Mouse (Mus musculus) kidney, postnatal 14 days (tissue): Measurements from ENCODE around the gene Trappc4.
"Not testable (repeated sequence)": the region's sequence is repeated elsewhere in the genome, so short reads cannot be mapped to it uniquely, and the experiment has no call there.

Experiments
- DNase-seq: peaks from one replicate; pipeline ENCODE4 v3.0.0; 2022; ENCODE audit warnings: mixed read lengths

The Trappc4 gene

GRCm38 (mm10) chr9:44405011-44405410, 2.4 kb downstream of the Trappc4 start:
- no peak for DNase-seq

DNA sequence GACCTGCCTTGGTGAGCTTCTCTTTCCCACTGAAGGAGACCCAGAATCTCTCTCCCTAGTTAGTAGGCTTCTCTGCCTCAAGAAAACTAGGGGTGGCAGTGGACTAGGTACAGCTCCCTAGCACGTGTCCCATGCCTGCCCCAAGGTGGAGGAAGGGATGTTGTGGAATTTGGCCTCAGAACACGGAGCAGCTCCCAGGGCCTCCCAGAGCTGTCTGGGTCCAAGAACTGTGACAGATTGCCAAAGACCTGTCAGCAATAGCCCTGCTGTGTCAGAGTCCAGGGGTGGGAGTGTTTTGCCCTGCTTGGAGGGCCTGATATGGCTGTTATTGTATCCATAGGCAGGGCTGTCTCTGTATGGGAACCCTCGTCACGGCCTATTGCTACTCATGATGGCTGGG, 6.3 kb downstream of the Trappc4 start:
- peak; percentile 82 for DNase-seq

DNA sequence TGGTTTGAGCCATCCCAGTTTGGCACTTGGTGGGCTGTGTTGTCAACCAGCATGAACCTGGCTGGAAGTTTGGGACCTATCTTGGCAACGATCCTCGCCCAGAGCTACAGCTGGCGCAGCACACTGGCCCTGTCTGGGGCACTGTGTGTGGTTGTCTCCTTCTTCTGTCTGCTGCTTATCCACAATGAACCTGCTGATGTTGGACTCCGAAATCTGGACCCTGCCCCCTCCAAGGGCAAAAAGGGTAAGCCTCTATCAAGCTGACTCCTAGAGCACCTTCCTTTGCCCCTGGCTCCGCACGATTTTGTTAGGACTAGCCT, 7.6 kb downstream of the Trappc4 start:
- DNase-seq = peak; percentile 33

DNA sequence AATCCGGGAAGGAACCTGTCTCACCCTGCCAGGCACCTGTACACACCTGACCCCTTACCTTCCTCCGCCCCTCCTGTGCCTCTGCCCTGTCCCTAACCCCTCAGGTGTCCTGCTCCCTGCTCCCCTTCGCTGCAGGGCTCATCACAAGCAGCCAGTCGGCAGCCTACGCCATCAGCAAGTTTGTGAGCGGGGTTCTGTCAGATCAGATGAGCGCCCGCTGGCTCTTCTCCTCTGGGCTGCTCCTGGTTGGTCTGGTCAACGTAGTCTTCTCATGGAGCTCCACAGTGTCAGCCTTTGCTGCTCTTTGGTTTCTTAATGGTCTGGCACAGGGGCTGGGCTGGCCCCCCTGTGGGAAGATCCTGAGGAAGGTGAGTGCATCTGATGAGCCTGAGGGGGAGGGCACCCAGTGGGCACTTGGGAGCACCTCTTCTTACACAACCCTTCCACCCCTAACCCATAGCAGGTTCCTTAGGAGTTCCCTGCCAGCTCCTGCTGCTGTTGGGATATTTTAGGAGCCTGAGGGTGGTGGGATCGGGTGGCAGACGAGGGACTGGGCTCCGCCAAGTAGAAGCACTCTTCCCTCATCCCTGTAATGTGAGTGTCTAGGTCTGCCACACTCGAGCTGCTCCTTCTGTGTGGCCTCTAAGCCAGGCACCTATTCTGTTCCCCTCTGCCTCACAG, 8.1 kb downstream of the Trappc4 start:
- DNase-seq = no peak

DNA sequence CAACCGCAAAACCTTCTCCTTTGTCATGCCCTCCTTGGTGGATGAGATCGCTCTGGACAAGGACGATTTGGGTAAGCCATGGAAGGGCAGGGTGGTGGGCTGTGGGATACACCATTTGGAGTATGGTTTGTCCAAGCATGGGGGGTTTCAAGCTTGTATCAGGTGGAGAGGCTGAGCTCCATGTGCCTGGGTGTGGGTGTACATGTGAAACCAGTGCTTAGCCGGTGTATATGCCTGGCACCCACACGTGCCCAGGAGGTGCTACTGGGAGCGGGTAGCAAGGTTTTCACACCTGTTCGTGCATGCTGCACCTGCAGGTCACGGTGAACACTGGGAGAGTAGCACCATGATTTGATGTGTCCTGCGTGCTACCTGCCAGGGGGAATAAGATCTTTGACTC, 8.8 kb downstream of the Trappc4 start:
- DNase-seq = no peak

GRCm38 (mm10) chr9:44398087-44398486, 9.3 kb downstream of the Trappc4 start:
- DNase-seq = peak; percentile 88

- DNase-seq = peak; percentile 97
These were observed 10.6 kb downstream of the Trappc4 start, which contains the start of gene Slc37a4 for GRCm38 (mm10) chr9:44396684-44397411. TSS of gene Slc37a4 (plus strand) at chr9:44396852.

- DNase-seq = peak; percentile 78
These were observed 15.9 kb downstream of the Trappc4 start for GRCm38 (mm10) chr9:44391466-44391865.

DNA sequence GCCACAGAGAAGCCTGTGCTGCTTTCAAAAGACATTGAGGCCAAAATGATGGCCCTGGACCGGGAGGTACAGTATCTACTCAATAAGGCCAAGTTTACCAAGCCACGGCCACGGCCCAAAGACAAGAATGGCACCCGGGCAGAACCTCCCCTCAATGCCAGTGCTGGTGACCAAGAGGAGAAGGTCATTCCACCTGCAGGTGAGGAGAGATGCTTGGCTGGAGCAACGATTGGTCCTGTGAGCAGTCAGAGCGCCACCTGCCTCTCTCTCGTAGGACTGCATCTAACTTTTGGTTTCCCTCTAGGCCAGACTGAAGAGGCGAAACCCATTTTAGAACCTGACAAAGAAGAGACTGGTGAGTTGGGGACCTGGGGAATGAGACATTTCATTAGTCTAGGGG, 18.1 kb downstream of the Trappc4 start:
- DNase-seq = peak; percentile 63

- peak; percentile 34 for DNase-seq
These were observed 20.2 kb downstream of the Trappc4 start for GRCm38 (mm10) chr9:44387221-44387620.

- no peak for DNase-seq
These were observed 22.8 kb downstream of the Trappc4 start for GRCm38 (mm10) chr9:44384596-44384995.

DNA sequence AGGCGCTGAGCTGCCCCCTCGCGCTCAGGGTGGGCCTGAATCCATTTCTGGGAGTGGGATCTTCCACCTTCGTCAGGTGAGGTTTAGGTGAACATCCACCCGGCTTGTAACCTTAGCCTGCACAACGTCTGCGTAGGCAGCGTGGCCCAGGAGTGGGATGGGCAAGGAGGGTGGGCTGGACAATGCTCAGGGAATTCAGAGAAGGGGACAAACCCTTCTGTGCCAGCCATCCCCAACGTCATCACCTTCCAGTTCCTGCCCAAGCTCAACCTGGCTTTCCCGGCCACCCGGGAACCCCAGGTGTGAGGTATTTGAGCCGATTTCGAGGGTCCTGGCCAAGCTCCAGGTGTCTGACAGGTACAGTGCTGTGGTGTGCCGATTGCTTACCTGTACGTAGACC, 27.5 kb downstream of the Trappc4 start:
- no peak for DNase-seq

DNA sequence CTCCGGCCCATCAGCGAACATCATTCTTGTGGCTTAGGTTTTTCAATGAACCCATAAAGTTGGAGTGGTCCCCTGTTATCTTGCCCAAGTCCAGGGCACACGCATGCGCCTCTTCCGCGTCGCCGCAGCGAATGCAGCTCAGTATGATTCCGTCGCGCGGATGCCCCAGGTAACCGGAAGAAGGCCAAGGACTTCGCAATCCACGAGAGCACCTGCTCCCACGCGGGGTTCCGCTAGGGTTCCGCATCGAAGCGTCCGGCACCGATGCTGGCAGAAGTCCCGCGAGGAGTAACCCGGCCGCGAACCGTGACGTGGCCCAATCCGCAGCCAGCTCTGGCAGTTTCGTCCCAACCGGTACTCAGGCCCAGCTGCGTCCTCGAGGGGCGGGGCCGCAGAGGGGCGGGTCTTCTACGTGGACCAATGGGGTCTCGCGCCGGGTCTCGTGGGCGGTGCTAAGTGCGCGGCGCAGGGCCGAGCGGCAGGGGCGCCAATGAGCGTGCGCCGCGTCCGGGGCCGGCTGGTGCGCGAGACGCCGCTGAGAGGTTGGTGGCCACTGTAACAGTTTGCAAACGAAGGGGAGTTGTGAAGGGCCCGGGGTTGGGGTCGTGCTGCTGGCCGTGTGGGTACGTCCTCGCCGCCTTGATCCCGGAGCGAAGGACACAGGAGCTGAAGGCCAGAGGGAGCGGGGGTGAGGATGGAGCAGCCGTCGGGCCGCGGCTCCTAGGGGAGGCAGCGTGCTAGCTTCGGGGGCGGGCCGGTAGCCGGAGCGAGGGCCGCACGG, 28.2 kb downstream of the Trappc4 start, which contains the start of gene Hyou1:
Gene Hyou1 (plus strand): TSS at position 437 of the 781 bp plus-strand sequence.
- peak; percentile 100 for DNase-seq

DNA sequence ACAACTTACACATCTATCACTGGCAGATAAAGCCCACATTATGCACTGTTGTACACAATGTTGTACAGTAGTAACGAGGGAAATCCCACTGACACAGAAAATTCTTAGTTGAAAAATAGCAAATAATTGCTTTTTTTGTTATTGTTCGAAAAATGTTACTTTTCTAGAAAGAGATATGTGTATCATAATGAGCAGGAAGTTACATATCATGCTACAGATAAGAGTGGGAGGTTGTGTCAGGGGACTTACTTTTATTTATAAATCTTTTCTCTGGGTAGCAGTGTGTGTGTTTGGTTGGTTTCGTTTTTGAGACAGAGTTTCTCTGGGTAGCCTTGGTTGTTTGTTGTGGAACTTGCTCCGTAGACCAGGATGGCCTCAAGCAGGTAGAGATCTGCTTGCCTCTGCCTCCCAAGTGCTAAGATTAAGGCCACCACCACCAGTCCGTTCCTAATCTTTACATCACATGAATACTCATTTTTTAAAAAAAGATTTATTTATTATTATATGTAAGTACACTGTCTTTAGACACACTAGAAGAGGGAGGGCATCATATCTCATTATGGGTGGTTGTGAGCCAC, 29.2 kb downstream of the Trappc4 start:
- DNase-seq = no peak

DNA sequence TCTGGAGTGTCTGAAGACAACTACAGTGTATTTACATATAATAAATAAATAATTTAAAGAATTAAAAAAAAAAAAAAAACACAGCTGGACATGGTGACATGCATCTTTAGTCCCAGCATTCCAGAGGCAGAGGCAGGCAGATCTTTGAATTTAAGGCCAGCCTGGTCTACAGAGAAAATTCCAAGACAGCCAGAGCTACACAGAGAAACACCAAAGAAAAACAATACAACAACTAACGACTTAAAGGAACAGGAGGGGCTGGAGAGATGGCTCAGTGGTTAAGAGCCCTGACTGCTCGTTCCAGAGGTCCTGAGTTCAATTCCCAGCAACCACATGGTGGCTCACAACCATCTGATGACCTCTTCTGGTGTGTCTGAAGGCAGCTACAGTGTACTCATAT, 30.1 kb downstream of the Trappc4 start:
- DNase-seq = not testable (repeated sequence)

GRCm38 (mm10) chr9:44376141-44376540, 31.3 kb downstream of the Trappc4 start:
- no peak for DNase-seq

DNA sequence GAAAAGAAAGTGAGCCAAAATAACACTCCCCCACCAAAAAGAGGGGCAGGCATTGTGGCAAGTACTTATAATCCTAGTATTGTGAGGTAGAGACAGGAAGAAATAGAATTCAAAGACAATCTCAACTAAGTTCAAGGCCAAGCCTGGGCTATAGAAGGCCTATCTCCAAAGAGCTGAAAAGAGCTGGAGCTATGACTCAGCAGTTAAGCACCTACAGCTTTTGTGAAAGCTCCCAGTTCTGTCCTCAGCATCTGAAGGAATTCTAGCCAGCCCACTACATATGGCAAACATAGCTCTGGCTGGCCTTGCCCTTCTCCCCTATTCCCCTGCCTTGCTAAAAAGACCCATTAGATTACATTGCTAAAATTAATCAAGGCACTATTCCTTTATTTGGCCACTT, 34.0 kb downstream of the Trappc4 start:
- DNase-seq = no peak

GRCm38 (mm10) chr9:44364480-44364879, 42.9 kb downstream of the Trappc4 start:
- peak; percentile 17 for DNase-seq

DNA sequence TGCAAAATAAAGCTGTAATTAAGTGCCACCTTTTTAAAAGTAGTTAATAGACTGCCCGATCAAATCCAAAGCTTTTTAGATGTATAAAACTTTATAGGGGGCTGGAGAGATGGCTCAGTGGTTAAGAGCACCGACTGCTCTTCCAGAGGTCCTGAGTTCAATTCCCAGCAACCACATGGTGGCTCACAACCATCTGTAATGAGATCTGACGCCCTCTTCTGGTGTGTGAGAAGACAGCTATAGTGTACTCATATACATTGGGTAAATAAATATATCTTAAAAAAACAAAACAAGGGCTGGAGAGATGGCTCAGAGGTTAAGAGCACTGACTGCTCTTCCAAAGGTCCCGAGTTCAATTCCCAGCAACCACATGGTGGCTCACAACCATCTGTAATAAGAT, 45.5 kb downstream of the Trappc4 start:
- DNase-seq = not testable (repeated sequence)

DNA sequence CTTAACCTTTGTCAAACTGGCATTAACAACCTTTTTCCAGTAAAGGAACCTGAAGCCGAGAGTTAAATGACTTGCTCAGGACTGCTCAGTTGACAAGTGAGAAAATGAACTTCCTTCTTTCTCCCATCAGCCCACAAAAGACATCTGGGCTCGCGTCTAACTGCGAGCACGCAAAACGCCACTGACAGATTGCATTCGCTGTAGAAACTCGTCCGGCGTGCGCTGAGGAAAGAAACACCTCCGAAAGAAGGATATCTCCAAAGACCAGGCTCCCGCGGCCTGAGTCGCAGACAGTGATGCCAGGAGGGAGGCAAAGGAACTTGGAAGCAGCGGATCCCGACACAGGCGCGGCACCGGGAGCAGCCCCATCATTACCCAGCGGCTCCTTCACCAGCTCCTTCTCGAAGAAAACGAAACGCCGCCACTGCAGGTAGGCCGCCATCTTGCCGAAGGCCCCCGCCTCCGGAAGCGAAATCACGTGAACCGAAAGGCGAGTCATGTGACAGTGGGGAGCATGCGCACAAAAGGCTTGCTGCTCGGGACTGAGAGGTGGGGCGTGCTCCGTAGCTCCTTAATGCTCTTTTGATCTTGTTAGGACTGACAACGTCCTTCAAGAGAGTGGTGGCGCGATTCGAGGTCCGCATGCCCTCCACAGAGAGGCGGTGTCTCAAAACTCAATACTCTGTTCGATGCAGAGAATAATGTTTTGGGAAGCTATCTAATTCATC, 46.0 kb downstream of the Trappc4 start, which contains the start of gene Vps11:
Gene Vps11 (minus strand): TSS at position 481 of the 728 bp plus-strand sequence.
- DNase-seq = peak; percentile 97

DNA sequence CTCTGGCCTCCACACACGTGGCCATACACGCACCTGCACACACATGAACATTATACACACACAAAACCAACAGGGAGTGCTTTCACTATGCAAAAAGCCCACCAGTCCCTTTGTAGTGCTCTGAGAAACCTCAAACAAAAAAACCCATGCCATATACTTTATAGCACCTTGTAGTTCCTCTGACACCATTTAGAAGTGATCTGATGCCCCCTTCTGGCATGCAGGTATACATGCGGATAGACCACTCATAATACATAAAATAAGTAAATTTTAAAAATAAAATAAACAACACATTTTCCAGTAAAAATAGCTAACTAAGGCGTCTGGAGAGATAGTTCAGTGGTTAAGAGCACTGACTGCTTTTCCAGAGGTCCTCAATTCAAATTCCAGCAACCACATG, 50.2 kb downstream of the Trappc4 start:
- DNase-seq = peak; percentile 30
